Mouse (Mus musculus): Measurements from ENCODE around the gene Nrn1l.

DNA sequence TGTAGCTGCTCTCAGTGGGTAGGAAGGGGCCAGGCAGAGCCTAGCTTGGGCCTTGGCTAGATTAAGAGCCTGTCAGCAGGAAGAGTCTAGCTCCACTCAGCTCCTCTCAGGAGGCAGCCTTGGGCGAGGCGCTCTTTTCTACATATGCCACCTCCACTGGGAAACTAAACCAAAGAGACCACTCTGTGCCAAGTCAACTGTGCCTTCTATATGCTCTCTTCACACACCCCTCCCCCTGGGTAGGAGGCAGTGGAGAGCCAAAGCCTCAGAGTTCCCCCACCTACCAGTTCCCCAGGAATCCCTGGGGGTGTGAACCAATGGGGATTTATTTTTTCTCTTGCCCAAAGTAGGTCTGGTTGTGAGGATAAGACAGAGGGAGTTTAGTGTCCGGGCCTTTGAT lies 37.9 kb downstream of the Nrn1l start:
- TF ChIP-seq CTCF (IDR thresholded peaks at IDR 0.05; ENCODE audit: extremely low read depth, insufficient read depth, low read length) (no peak), POLR2A (IDR thresholded peaks at IDR 0.05; ENCODE audit: extremely low read depth, insufficient read depth, low read length) (peak; percentile 40; the same call in 1 of the 2 replicates)

Data from cortical plate, adult 2 months (tissue).